Mouse (Mus musculus) neural tube, embryonic 12.5 days (tissue): ENCODE measurements at regions not wholly inside any gene's neighbourhood (a gene's known extent, or its start where the extent isn't known, plus 50 kb on each side); places are given as distances from the start of the nearest gene placed in this dataset. TPM values are rescaled to one million over a fixed set of nuclear protein-coding genes. Genes with fewer than 3 reads are reported as not detected.

ENCODE experiments used
- ATAC-seq: fragments of 200-750 bp; cut with Nextera tagmentation; 2 replicates; pipeline ENCODE4 v1.8.0; 2017; ENCODE audit warnings: low read depth, mild to moderate bottlenecking, moderate TSS enrichment, moderate library complexity; ENCODE audit not compliant: low FRiP score
- H3K27ac ChIP-seq: fragments of 300-500 bp; sonication (generic); 2 replicates; pipeline ENCODE4 v1.5.1; 2016
- H3K27me3 ChIP-seq: fragments of 300-500 bp; sonication (generic); replicated peaks from 2 replicates; pipeline ENCODE4 v1.6.1; 2016; ENCODE audit warnings: mild to moderate bottlenecking
- H3K36me3 ChIP-seq: fragments of 300-500 bp; sonication (generic); 2 replicates; pipeline ENCODE4 v1.6.1; 2016; ENCODE audit warnings: mild to moderate bottlenecking
- H3K4me1 ChIP-seq: fragments of 300-500 bp; sonication (generic); 2 replicates; pipeline ENCODE4 v1.6.1; 2016
- H3K4me2 ChIP-seq: fragments of 300-500 bp; sonication (generic); replicated peaks from 2 replicates; pipeline ENCODE4 v1.6.1; 2016; ENCODE audit warnings: mild to moderate bottlenecking
- H3K4me3 ChIP-seq: fragments of 300-500 bp; sonication (generic); 2 replicates; pipeline ENCODE4 v1.5.1; 2016
- H3K9ac ChIP-seq: fragments of 300-500 bp; sonication (generic); 2 replicates; pipeline ENCODE4 v1.6.1; 2016; ENCODE audit warnings: mild to moderate bottlenecking
- H3K9me3 ChIP-seq: fragments of 300-500 bp; sonication (generic); 2 replicates; pipeline ENCODE4 v1.6.1; 2016; ENCODE audit warnings: mild to moderate bottlenecking
- WGBS: fragments of 180-500 bp; shearing (Covaris S2); methylation state at CpG from one replicate; pipeline ENCODE4 v1.1.7; 2016; 5-methylcytosine and 5-hydroxymethylcytosine counted together
- microRNA-seq: library from miRNA; unstranded; fragments of <30 nt; microRNA quantifications from one replicate; pipeline ENCODE4, GENCODE M21; 2017

- no peaks in the 10 kb centered on the region for H3K9me3 ChIP-seq
- no peak overlapping the region for H3K27ac ChIP-seq
- 88% methylated on average over 9 of the region's 9 CpGs for WGBS
Observed at GRCm38 (mm10) chr6:73365306-73365705, 104.2 kb downstream of the 4931417E11Rik start.

GRCm38 (mm10) chr6:73334995-73335394 is 86.8 kb downstream of the Suclg1 start:
- Histone ChIP-seq H3K27ac (no peak overlapping the region), H3K36me3 (no peaks in the 10 kb centered on the region), H3K4me3 (no peak overlapping the region), H3K4me1 (no peaks in the 10 kb centered on the region), H3K9me3 (no peaks in the 10 kb centered on the region), H3K4me2 (no peak overlapping the region), H3K9ac (no peak overlapping the region), H3K27me3 (no peaks in the 10 kb centered on the region)
- ATAC-seq, result no peak
- WGBS, result 73% methylated on average over 6 of the region's 6 CpGs

More at GRCm38 (mm10) chr6:73365306-73365705, 104.2 kb downstream of the 4931417E11Rik start:
- Histone ChIP-seq H3K36me3 (no peaks in the 10 kb centered on the region), H3K4me2 (no peak overlapping the region), H3K4me1 (no peaks in the 10 kb centered on the region), H3K27me3 (no peaks in the 10 kb centered on the region), H3K9ac (no peak overlapping the region), H3K4me3 (no peak overlapping the region)
- ATAC-seq, result no peak

DNA sequence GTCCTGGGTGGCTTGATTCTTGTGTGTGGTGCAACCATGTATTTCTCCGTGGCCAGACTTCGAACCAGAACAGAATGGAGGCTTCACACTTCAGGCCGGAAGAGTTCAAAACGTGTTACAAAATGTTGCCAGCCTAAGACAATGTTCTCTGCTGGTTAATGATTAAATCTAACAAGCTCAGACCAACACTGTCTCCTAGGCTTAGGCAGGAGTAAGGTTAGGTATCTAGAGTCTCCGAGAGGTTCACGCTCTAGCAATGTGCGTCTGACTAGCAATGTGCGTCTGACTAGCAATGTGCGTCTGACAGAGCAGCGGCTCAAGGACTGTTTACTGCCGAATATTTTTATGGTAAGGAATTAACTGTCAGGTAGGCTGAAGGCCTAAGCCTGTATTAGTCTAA is 81.5 kb downstream of the Suclg1 start:
- no peak for ATAC-seq

More for the DNA sequence above, 81.5 kb downstream of the Suclg1 start:
- Histone ChIP-seq H3K4me2 (no peak overlapping the region), H3K4me1 (no peaks in the 10 kb centered on the region), H3K36me3 (no peaks in the 10 kb centered on the region), H3K27ac (no peak overlapping the region), H3K9me3 (no peaks in the 10 kb centered on the region), H3K27me3 (no peaks in the 10 kb centered on the region), H3K4me3 (no peak overlapping the region), H3K9ac (no peak overlapping the region)
- 91% methylated on average over 11 of the region's 11 CpGs for WGBS

Small RNAs in the stretch of these regions (microRNA-seq; reads per million reads assigned to microRNA genes)
- gene Gm24370, result not detected
